Mouse (Mus musculus): ENCODE data around the gene Ccdc65.

DNA sequence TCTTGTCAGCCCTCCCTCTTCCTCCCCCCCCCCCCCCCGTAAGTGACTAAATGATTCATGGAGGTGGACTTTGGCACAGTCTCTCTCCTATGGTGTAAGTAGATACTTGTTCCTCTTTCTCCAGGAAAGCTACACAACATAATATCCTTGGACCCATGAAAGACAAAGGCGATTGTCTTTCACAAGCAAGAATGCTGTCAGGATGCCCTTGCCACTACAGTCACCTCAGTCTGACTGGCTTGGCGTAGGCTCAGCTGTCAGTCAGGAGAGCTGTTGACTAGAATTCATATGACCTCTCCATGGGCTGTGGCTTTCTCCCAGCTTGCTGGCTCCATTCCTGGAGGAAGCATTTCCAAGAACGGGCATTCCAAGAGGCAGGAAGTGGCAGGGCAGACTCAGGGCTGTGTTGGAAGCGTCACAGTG lies 6.2 kb downstream of the Ccdc65 start:
- TF ChIP-seq POLR2A (IDR thresholded peaks at IDR 0.05; ENCODE audit: control insufficient read depth, low read depth, low read length) (no peak), CTCF (IDR thresholded peaks at IDR 0.05; ENCODE audit: control insufficient read depth, insufficient read depth, insufficient replicate concordance, low read depth, low read length) (no peak)

Measured in testis, adult 2 months (tissue).